Mouse (Mus musculus): ENCODE measurements around the gene Dgkg.
A peak's percentile ranks its signal among the peaks of the same experiment; 100 is the strongest.

The Dgkg gene

GRCm38 (mm10) chr16:22434530-22434929 lies 222.5 kb downstream of the Dgkg start:
- no peak for DNase-seq (ENCODE audit: low spot score)

GRCm38 (mm10) chr16:22433944-22434343 lies 223.1 kb downstream of the Dgkg start:
- DNase-seq (ENCODE audit: low spot score), result no peak

- no peak for DNase-seq (ENCODE audit: low spot score)
Measured at GRCm38 (mm10) chr16:22431773-22432172, 225.2 kb downstream of the Dgkg start.

GRCm38 (mm10) chr16:22431335-22431734 lies 225.7 kb downstream of the Dgkg start:
- DNase-seq (ENCODE audit: low spot score), result no peak

- no peak for DNase-seq (ENCODE audit: low spot score)
Measured at GRCm38 (mm10) chr16:22430211-22430951, 226.6 kb downstream of the Dgkg start.

GRCm38 (mm10) chr16:22429377-22429776 lies 227.6 kb downstream of the Dgkg start:
- no peak for DNase-seq (ENCODE audit: low spot score)

GRCm38 (mm10) chr16:22428853-22429341 lies 228.1 kb downstream of the Dgkg start:
- DNase-seq (ENCODE audit: low spot score), result peak; percentile 62

- no peak for DNase-seq (ENCODE audit: low spot score)
Measured at GRCm38 (mm10) chr16:22426866-22427265, 230.2 kb downstream of the Dgkg start.

GRCm38 (mm10) chr16:22422256-22422655 lies 234.8 kb downstream of the Dgkg start:
- no peak for DNase-seq (ENCODE audit: low spot score)
